Mouse (Mus musculus) kidney, adult 10 weeks (tissue): ENCODE measurements around the gene Clpx. TPM values are rescaled to one million over a fixed set of nuclear protein-coding genes. Genes with fewer than 3 reads are reported as not detected.

ENCODE experiments used
- polyA plus RNA-seq: library from polyadenylated mRNA; stranded (reverse); fragments of 350-450 nt; fragmentation: Illumina TruSeq; extraction: RNeasy Lipid Tissue Mini Kit (QIAGEN cat#74804); gene quantifications from one replicate; pipeline ENCODE4 v1.2.3, GENCODE M21; 2014; ENCODE audit warnings: low read depth, low replicate concordance

Gene Clpx
- polyA plus RNA-seq, result 286 TPM

GRCm38 (mm10) chr9:65293973-65294715 is at the start of gene Clpx:
Gene Clpx, plus strand, starts transcription at chr9:65294260.

DNA sequence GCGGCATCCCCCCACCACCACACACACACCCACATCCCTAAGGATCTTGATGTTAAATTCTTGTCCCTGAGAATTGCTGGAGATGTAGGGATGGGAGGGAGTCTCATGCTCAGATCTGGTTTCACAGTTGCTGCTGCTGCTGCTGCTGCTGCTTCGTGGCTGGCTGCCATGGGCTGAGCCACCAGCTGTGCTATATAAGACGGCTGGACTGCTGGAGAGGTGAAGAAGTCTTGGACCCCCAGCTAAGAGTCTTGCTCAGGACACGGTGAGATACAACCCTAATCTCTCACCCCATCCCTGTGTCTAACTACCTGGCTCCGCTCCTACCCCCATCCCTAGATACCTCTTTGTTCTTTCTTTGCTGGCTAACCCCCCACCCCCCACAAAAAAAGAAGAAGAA is 29.1 kb upstream of the Clpx start, which contains the start of gene Cilp:
Gene Cilp, plus strand, starts transcription at position 222 of the 400 bp plus-strand sequence.

DNA sequence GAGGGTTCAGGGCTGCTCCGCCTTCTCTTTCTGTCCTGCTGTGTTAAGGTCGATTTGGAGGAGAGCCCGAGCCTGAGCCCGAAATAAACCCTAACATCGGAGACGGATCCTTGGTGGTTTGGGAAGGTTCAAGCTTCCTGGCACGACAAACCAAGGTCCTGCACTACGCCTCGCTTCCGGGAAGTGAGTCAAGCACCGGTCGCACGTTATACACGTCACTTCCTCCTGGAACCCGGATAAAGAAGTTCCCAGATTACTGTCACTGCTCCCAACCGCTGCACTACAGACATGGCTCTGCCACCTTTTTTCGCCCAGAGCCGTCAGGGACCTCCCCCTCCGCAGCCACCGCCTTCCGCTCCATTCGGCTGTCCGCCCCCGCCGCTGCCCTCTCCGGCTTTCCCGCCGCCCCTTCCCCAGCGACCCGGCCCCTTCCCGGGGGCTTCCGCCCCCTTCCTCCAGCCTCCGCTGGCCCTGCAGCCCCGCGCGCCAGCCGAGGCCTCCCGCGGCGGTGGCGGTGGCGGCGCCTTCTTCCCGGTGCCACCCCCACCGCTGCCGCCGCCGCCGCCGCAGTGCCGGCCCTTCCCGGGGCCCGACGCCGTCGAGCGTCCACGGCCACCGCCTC is 51.9 kb downstream of the Clpx start, which contains the start of gene Pdcd7:
Gene Pdcd7, plus strand, starts transcription at position 251 of the 622 bp plus-strand sequence.

GRCm38 (mm10) chr9:65360641-65361448 is 66.8 kb downstream of the Clpx start, which contains the start of gene Ubap1l:
Gene Ubap1l, plus strand, starts transcription at chr9:65361041.

Other genes starting within 250 kb of the Clpx start
- gene Igdcc4, start 192.8 kb upstream of the Clpx start, polyA plus RNA-seq, result 0.20 TPM
- gene Igdcc3, start 153.1 kb upstream of the Clpx start, polyA plus RNA-seq, result not detected
- 4.9 TPM for gene Parp16, start 98.9 kb upstream of the Clpx start, polyA plus RNA-seq
- 0.20 TPM for gene Cilp, start 29.1 kb upstream of the Clpx start, polyA plus RNA-seq
- 9.0 TPM for gene Pdcd7, start 51.8 kb downstream of the Clpx start, polyA plus RNA-seq
- gene Ubap1l, start 66.8 kb downstream of the Clpx start, polyA plus RNA-seq, result not detected
- 0.28 TPM for gene Kbtbd13, start 97.4 kb downstream of the Clpx start, polyA plus RNA-seq
- gene Rasl12, start 104.2 kb downstream of the Clpx start, polyA plus RNA-seq, result 2.7 TPM
- 94.6 TPM for gene Slc51b, start 128.7 kb downstream of the Clpx start, polyA plus RNA-seq
- gene Mtfmt, start 141.5 kb downstream of the Clpx start, polyA plus RNA-seq, result 15.0 TPM
- gene Spg21, start 166.7 kb downstream of the Clpx start, polyA plus RNA-seq, result 145 TPM
- gene Ankdd1a, start 225.9 kb downstream of the Clpx start, polyA plus RNA-seq, result not detected